Mouse (Mus musculus): ENCODE data around the gene Aebp1.
"Not testable (repeated sequence)": the region's sequence is repeated elsewhere in the genome, so short reads cannot be mapped to it uniquely, and the experiment has no call there.

Gene Aebp1

GRCm38 (mm10) chr11:5856479-5857130 is 5.1 kb upstream of the Aebp1 start:
- DNase-seq = no peak

DNA sequence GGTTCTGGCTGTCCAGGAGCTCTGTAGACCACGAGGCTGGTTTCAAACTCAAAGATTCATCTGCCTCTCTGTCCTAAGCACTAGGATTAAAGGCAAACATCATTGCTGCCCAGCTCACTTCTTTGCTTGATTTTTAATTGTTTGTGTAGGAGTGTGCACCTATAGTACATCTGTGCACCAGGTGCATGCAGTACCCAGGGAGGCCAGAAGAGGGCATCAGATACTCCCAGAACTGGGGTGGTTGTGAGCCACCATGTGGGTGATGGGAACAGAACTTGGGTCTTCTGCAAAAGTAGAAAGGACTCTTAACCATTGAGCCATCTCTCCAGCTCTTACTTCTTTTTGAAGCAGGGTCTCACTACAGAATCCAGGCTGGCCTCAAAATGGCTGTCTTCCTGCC is 3.0 kb upstream of the Aebp1 start:
- DNase-seq = no peak

DNA sequence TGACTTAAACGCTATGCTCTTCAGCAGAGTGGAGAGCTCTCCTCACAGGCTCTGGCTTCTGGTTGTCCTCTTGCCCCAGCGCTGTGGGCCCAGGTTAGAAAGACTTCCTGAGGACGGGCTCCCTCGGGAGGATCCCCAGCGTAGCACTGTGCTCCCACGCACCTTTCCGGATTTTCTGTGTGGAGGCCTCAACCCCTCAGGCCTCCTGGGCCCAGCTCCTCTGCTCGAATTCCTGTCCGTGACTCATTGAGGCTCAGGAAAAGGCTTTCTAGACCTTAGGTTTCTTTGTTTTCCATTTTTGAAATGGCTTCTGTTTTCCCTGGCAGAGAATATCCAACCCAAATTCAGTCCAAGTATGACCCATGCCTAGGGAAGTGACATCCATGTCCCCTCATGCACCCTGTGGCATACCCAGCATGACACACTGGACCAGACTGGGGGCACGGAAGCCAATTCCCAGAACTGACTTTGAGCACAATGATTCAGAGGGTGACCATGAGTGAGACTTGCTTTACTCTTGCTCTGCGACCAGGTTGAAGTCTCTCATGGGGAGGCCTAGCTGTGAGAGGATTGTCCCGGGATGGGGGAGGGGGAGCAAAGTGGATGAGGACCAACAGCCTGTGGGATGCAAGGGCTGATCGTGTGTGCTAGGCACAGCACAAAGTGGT is 1.7 kb upstream of the Aebp1 start:
- DNase-seq = no peak

DNA sequence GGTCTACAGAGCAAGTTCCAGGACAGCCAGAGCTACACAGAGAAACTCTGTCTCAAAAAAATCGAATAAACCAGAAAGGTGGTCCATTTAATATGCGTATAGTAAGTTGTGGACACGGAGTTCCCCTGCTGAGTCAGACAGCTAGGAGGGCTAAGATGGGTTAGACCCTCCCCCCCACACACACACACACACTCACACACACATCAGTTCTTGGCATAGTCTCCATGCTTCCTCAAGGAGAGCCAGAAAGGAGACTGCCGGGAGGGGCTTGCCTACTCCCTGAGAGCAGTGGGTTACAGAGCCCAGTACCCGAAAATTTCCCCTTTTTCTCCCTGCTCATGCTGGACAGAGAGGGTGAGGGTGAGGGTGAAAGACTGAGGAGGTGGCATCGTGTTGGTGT is 1.1 kb upstream of the Aebp1 start:
- no peak for DNase-seq

DNA sequence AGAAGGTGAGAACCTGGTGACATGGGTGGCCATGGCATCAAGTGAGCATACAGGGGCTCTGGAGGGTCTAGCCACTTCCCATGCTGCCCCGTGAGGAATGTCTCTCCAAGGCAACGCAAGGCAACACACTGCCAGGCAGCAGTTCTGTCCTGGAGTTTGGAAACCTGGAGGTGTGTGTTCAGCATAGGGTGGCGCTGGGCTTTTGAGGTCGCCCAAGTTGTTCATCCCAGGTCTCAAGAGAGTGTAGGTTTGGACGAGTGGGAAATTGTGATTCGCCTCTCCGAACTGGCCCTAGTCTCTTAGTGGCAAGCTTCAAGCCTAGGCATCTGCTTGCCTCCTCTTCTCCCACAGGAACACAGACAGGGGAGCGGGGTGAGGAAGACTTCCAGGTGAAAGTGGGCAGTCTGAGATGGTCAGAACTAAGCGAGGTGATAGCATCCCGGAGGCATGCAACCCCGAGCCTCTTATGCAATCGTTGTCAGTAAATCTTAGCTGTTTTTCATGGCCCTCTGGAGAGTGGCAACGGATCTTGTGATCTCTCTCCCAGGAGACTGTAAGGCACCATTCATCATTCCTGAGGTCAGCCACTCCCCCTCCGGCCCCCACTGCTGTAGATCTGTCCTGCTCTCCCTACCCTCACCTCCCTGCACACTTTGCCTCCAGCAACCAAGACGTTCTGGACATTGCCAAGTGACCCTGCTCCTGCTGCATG is 803 bp downstream of the Aebp1 start:
- no peak for DNase-seq

GRCm38 (mm10) chr11:5867196-5867595 is 5.4 kb downstream of the Aebp1 start:
- no peak for DNase-seq

DNA sequence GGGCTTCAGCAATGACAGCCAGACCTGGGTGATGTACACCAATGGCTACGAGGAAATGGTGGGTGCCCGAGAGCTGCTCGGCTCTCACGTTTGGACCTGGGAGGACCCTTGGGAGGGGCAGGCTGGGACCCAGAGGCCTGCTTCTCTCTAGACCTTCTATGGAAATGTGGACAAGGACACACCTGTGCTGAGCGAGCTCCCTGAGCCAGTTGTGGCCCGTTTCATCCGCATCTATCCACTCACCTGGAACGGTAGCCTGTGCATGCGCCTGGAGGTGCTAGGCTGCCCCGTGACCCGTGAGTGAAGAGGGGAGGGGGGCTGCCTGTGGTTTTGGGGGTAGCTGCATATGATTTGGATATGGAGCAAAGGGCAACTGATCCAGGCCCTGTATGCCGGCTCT is 6.6 kb downstream of the Aebp1 start:
- no peak for DNase-seq

- peak; percentile 47 to 58 for DNase-seq
Measured at GRCm38 (mm10) chr11:5869331-5869730, 7.6 kb downstream of the Aebp1 start.

DNA sequence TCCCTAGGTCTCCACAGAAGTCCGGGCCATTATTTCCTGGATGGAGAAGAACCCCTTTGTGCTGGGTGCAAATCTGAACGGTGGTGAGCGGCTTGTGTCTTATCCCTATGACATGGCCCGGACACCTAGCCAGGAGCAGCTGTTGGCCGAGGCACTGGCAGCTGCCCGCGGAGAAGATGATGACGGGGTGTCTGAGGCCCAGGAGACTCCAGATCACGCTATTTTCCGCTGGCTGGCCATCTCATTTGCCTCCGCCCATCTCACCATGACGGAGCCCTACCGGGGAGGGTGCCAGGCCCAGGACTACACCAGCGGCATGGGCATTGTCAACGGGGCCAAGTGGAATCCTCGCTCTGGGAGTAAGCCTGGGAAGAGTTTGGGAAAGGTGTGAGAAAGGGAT is 8.3 kb downstream of the Aebp1 start:
- no peak for DNase-seq

DNA sequence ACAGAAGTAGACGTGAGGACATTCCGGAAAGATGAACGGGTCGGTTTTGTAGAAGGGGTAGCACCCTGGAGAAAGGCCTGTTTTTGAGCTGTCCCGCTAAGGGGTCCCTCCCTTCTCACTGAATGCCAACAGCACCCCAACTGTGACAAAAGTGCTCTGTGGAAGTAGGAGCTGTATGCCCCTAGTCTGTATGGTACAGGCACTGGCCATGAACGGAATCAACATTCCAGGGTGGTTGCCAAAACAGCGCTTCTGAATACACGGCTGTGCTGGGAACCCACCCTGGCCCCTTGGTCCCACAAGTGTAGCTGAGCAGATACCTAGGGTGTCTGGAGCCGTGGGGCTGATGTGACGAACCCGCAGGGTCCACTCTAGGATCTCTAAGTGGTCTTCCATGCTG is 11.0 kb downstream of the Aebp1 start:
- DNase-seq = no peak

GRCm38 (mm10) chr11:5873192-5873591 is 11.4 kb downstream of the Aebp1 start:
- no peak for DNase-seq

- no peak for DNase-seq
Measured at GRCm38 (mm10) chr11:5877421-5877820, 15.7 kb downstream of the Aebp1 start.

- DNase-seq = peak; percentile 98 to 99
Measured at GRCm38 (mm10) chr11:5877921-5878526, 16.3 kb downstream of the Aebp1 start, which contains the start of gene Pold2. Gene Pold2 (minus strand): TSS chr11:5878292.

- no peak for DNase-seq
Measured at GRCm38 (mm10) chr11:5878661-5879060, 16.9 kb downstream of the Aebp1 start.

DNA sequence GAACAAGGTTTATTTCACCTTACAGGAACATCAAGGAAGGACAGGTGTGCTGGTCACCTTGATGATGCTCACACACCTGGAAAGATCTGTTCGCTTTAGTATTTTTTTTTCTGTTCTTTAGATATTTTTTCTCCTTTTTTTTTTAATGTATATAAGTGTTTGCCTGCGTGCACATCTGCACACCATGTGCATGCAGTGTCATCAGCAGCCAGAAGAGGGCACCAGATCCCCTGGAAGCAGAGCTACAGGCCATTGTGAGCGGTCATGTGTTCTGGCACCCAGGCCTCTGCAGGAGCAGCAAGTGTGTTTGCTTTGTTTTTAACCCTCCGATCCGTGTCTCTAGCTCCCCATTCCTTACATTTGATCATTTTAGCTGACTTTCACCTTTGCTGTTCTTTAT is 18.2 kb downstream of the Aebp1 start:
- DNase-seq = peak; percentile 88 to 90

DNA sequence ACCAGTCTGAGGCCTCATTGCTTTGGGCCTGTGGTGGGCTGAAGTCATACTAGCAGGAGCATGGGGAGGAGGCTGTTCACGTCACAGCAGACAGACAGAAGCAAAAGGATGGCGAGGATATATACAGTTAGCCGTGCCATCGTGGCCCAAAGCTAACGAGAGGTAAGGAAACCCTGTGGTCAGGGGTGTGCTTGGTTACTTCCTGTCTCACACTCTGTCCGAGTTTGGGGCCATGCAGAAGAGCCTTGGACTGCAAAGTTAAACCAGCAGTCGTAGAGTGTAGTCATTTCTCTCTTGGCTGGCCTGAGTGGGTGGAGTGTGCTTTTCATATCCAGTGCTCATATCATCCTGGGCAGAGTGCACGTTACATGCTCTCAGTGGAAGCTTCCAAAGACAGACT is 20.8 kb downstream of the Aebp1 start:
- no peak for DNase-seq

GRCm38 (mm10) chr11:5886187-5886586 is 24.4 kb downstream of the Aebp1 start:
- DNase-seq = peak; percentile 81 to 86

- no peak for DNase-seq
Measured at GRCm38 (mm10) chr11:5887250-5887649, 25.5 kb downstream of the Aebp1 start.

GRCm38 (mm10) chr11:5888563-5888962 is 26.8 kb downstream of the Aebp1 start:
- not testable (repeated sequence) for DNase-seq

- peak; percentile 72 to 80 for DNase-seq
Measured at GRCm38 (mm10) chr11:5892151-5892591, 30.4 kb downstream of the Aebp1 start.

DNA sequence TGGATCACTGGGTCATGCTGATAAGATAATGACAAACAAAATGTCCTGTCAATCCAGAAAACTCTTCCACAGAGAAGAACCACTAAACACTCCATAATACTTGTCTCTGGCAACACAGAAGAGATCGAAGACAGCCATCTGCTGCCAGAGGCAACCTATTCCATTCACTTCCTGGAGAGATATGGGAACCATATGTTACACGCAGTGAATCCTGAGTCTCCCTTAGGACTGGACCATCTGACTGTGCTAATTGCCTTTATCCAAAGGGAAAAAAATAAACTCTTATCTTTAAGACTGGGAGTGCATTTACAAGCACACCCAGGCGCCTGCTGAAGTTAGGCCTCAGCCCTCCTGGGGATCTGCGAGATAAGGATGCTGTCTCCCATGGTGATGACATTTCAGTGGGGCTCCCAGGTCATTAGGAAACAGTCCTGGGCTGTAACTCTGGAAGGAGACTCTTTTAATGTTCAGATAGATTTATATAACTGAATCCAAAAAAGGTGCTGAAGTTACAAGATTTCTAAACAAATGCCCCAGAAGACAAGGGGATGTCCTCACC is 31.1 kb downstream of the Aebp1 start:
- no peak for DNase-seq

DNA sequence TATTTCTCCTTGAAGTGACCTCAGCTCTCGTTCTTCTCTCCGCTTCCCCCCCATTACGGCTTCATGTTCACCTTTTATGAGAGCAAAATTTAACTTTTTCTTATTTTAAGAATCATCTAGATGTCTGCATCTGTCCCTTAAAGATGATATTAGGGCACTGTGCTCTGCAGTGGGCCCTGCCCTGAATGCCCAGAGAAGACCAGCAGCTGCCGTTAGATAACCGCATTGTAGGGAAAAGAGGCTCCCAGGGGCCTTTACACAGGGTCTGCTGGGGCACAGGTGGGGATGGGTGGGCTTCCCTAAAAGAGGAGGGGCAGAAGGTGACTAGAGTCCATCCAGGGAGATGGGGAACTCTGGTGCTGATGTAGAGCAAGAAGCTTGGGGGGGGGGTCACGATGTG is 32.1 kb downstream of the Aebp1 start:
- no peak for DNase-seq

DNA sequence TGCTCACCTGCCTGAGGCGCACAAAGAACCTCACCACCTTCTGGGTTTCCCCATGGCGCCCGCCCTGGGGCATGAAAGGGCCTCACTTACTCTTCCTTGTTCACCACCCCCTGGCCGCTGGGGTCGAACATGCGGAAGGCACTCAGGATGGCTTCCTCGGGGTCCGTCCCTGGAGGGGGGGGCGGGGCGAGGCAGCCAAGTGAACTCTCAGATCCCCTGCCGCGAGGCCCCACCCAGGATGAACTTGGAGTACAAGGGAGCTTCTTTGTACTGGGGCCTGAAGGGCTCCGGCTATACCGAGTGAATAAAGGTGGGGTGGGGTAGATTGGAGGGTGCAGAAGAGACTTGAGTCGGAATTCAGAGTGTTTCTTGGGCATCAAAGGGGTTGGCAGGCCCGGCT is 35.5 kb downstream of the Aebp1 start:
- DNase-seq = no peak

Data from cerebellum, postnatal 10 days (tissue).